ENCODE assay signal across 22 mouse cellular contexts in the genomic region with DNA sequence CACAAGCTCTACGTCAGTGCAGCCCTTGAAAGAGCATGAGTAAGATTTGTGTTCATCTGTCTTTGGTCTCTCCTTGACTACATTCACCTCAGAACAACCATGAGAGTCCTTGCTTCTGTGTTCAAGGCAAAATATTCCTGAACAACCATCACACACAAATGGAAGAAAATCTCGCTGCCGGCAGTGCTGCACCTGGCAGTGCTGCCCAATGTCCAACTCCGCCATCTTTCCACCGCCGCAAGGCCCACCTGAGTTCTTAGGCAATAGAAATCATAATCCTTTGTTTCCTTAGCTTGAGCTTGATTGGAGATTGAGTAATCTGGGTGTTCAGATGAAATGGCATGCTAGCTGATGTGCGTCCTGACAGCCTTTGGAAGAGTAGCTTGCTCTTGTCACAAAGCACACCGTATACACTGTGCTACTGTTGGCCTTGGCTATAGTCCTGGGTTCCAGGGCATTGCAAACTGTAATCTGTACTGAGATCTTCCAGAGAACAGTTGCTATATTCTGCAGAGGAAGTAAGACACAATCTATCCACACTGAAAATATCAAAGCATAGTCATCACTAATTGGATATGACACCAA. TPM values are rescaled to one million over a fixed set of nuclear protein-coding genes. Genes with fewer than 3 reads are reported as not detected.
DNase-seq lines count a peak whose midpoint lies in the region; ATAC-seq lines count a peak whose summit lies in the region.
"Had no signal": no experiment of that assay in that cellular context is flagged by ENCODE, and none has a peak within 500 bp of the region (broad histone marks: within the 10 kb centered on the region; RNA-seq: fewer than 3 reads in every experiment).

No protein-coding gene starts in this region.

- DNase-seq in fat pad, adult 2 months (ENCODE audit: extremely low read depth, low read depth, low spot score): peak; percentile 94
- no peak for DNase-seq in testis, postnatal 14 days (ENCODE audit: low spot score)
- no peak for DNase-seq in left cerebral cortex, adult 9 months (ENCODE audit: low spot score in 2 of 2)
- no peak for DNase-seq in gastrocnemius, postnatal 4 days (ENCODE audit: low spot score in 2 of 2)
- DNase-seq: adrenal gland, adult 2 months; adrenal gland, postnatal 14 days; cerebellum, adult 11 months; cerebellum, adult 2 months; cerebellum, adult 9-11 months; cerebellum, postnatal 25 days; embryo, embryonic 11 days; gastrocnemius, postnatal 25 days; heart, adult 18-20 months; heart, postnatal 10 days; heart, postnatal 36 days had no signal

- ATAC-seq in erythroblast, adult 5-6 weeks (replicated peaks; ENCODE audit: low FRiP score, poor library complexity, severe bottlenecking): peak; percentile 78
- ATAC-seq in megakaryocyte, adult 5-6 weeks (ENCODE audit: poor library complexity, severe bottlenecking): peak; percentile 55
- ATAC-seq: CD4-positive, CD25-positive, alpha-beta regulatory T cell, adult 4 months; forebrain, embryonic 15.5 days; hindbrain, postnatal 0 days; inflammation-experienced regulatory T-cells, adult 6 months had no signal

RNA-seq across cellular contexts. Expression of a gene that starts 22.4 kb away (rescaled TPM):
- total RNA-seq in erythroblast, adult 5-6 weeks (2015; ENCODE audit: low replicate concordance): 0.96 and 3.3 TPM in 2 replicates
- total RNA-seq in erythroblast, adult 5-6 weeks (2017; ENCODE audit: low replicate concordance): 1.8 and 9.5 TPM in 2 replicates
- 39.4 and 40.0 TPM in 2 replicates for total RNA-seq in megakaryocyte, adult 5-6 weeks (2015)
- total RNA-seq in megakaryocyte, adult 5-6 weeks (2017): 37.3 and 47.6 TPM in 2 replicates
- total RNA-seq in gastrocnemius, postnatal 4 days (2021): 1 to 10 TPM; 7.1 to 7.4 TPM
- total RNA-seq: MEL had no signal
